In the genomic region with DNA sequence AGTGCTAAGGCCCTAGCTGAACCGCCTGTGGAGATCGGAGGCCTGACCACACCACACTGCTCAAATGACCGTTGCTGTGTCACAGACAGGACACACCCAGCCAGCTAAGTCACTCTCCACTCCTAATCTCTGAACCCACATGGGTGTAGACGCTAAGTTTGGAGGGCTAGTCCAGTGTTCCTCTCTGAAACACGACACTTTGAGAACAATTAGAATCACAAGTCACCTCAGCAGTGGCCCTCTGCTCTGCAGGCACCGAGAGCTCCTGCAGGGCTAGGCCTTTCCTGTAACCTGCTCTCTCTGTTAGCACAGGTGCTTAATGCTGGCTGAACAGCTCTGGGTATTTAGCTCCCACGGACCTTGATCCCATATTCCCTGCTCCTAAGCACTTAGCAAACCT, we compare ENCODE assay signal across 10 mouse cellular contexts. TPM values are rescaled to one million over a fixed set of nuclear protein-coding genes. Genes with fewer than 3 reads are reported as not detected.
A peak's percentile ranks its signal among the peaks of the same experiment; 100 is the strongest.
DNase-seq lines count a peak whose midpoint lies in the region; ATAC-seq and TF ChIP-seq lines count a peak whose summit lies in the region.
"Had no signal": no experiment of that assay in that cellular context is flagged by ENCODE, and none has a peak within 500 bp of the region (broad histone marks: within the 10 kb centered on the region; RNA-seq: fewer than 3 reads in every experiment).

No protein-coding gene starts in this region.

- H3K9me3 ChIP-seq in forebrain, embryonic 10.5 days = no peaks in the 10 kb centered on the region
- H3K9me3 ChIP-seq in forebrain, embryonic 16.5 days (ENCODE audit: control insufficient read depth, low read length) = no peaks in the 10 kb centered on the region
- H3K9me3 ChIP-seq in liver, embryonic 11.5 days (ENCODE audit: control insufficient read depth, low read length) = no peaks in the 10 kb centered on the region

- no peak overlapping the region for H3K4me2 ChIP-seq in forebrain, embryonic 16.5 days (ENCODE audit: low read length)
- peak overlapping the region; percentile 62 for H3K4me2 ChIP-seq in liver, embryonic 11.5 days

- no peak for DNase-seq in forebrain, embryonic 10.5 days (ENCODE audit: extremely low spot score, low spot score)
- peak; percentile 35 for DNase-seq in 3134 (ENCODE audit: extremely low read depth, insufficient read length, low spot score)
- peak in 1 of 2 experiments; percentile 20 for DNase-seq in heart, adult 2 months
- DNase-seq in liver, embryonic 11.5 days (ENCODE audit: low spot score) = peak; percentile 44
- no peak for DNase-seq in adrenal gland, adult (ENCODE audit: inconsistent age in 2 of 2, low spot score in 1 of 2)
- DNase-seq in retina, embryonic 14.5 days (ENCODE audit: low spot score) = no peak
- no peak for DNase-seq in layer of hippocampus, adult 9-11 months
- DNase-seq: lung, adult 2 months had no signal

- H3K4me1 ChIP-seq in forebrain, embryonic 10.5 days = peaks cover 22% of the 10 kb centered on the region
- H3K4me1 ChIP-seq in forebrain, embryonic 16.5 days (replicated peaks; ENCODE audit: control insufficient read depth, insufficient read depth, low read length) = peaks cover 5% of the 10 kb centered on the region
- peaks cover 3% of the 10 kb centered on the region for H3K4me1 ChIP-seq in heart, adult 2 months (ENCODE audit: control insufficient read depth, insufficient read depth, low read length)
- H3K4me1 ChIP-seq in liver, embryonic 11.5 days (replicated peaks; ENCODE audit: control insufficient read depth, insufficient read depth, low read length) = peaks cover 29% of the 10 kb centered on the region

- no peak overlapping the region for H3K4me3 ChIP-seq in forebrain, embryonic 10.5 days
- no peak overlapping the region for H3K4me3 ChIP-seq in forebrain, embryonic 16.5 days (replicated peaks; ENCODE audit: low read length)
- H3K4me3 ChIP-seq in heart, adult 2 months = no peak overlapping the region
- no peak overlapping the region for H3K4me3 ChIP-seq in liver, embryonic 11.5 days (ENCODE audit: low read depth, low read length)

- ATAC-seq in forebrain, embryonic 16.5 days = no peak
- peak; percentile 91 for ATAC-seq in liver, embryonic 11.5 days (replicated peaks; ENCODE audit: low FRiP score)
- ATAC-seq: activated CD4-positive, CD25-positive, alpha-beta regulatory T cell, adult 4 months had no signal

- TF ChIP-seq EP300 in heart, adult 2 months (IDR thresholded peaks at IDR 0.05; ENCODE audit: insufficient read depth, low read depth, low read length) = no peak

- no peak overlapping the region for H3K9ac ChIP-seq in forebrain, embryonic 16.5 days (replicated peaks; ENCODE audit: low read depth, low read length)
- no peak overlapping the region for H3K9ac ChIP-seq in heart, adult 2 months (ENCODE audit: low read depth, low read length)
- H3K9ac ChIP-seq in liver, embryonic 11.5 days (ENCODE audit: low read depth, low read length) = peak overlapping the region; percentile 55

- H3K36me3 ChIP-seq in forebrain, embryonic 10.5 days (replicated peaks) = peaks cover 27% of the 10 kb centered on the region
- 0 out of 2 replicates have a peak, but pooled peaks cover 8% of the 10 kb centered on the region for H3K36me3 ChIP-seq in forebrain, embryonic 16.5 days (ENCODE audit: control insufficient read depth, insufficient read depth)
- H3K36me3 ChIP-seq in heart, adult 2 months (ENCODE audit: control insufficient read depth, insufficient read depth, low read length) = no peaks in the 10 kb centered on the region
- no peaks in the 10 kb centered on the region for H3K36me3 ChIP-seq in liver, embryonic 11.5 days (ENCODE audit: control insufficient read depth, insufficient read depth, low read length)

- peak overlapping the region; percentile 60 for H3K27ac ChIP-seq in forebrain, embryonic 10.5 days
- H3K27ac ChIP-seq in forebrain, embryonic 16.5 days (ENCODE audit: low read length) = no peak overlapping the region
- peak overlapping the region; percentile 42 for H3K27ac ChIP-seq in heart, adult 2 months
- H3K27ac ChIP-seq in liver, embryonic 11.5 days (ENCODE audit: low read depth, low read length) = peak overlapping the region; percentile 91

- WGBS in forebrain, embryonic 10.5 days = 35% methylated on average over 7 of the region's 7 CpGs
- 30% methylated on average over 7 of the region's 7 CpGs for WGBS in forebrain, embryonic 16.5 days
- 48% methylated on average over 7 of the region's 7 CpGs for WGBS in heart, adult 2 months
- WGBS in liver, embryonic 11.5 days = 26% methylated on average over 7 of the region's 7 CpGs

- H3K79me2 ChIP-seq in heart, adult 2 months (replicated peaks; ENCODE audit: control insufficient read depth, insufficient read depth, low read length) = no peaks in the 10 kb centered on the region

- TF ChIP-seq POLR2A in heart, adult 2 months (IDR thresholded peaks at IDR 0.05; ENCODE audit: insufficient read depth, low read depth, low read length) = no peak

- intact Hi-C loops in heart, adult 2 months (cut with DNase I) = no loop called here

- TF ChIP-seq CTCF in heart, adult 2 months (IDR thresholded peaks at IDR 0.05) = no peak

- no peaks in the 10 kb centered on the region for H3K27me3 ChIP-seq in forebrain, embryonic 10.5 days (ENCODE audit: poor library complexity, severe bottlenecking)
- no peaks in the 10 kb centered on the region for H3K27me3 ChIP-seq in forebrain, embryonic 16.5 days (replicated peaks; ENCODE audit: control insufficient read depth, insufficient read depth, low read length)
- H3K27me3 ChIP-seq in heart, adult 2 months (ENCODE audit: control insufficient read depth, insufficient read depth, low read length) = no peaks in the 10 kb centered on the region
- H3K27me3 ChIP-seq in liver, embryonic 11.5 days (replicated peaks; ENCODE audit: control insufficient read depth, insufficient read depth, low read length) = no peaks in the 10 kb centered on the region

RNA-seq across cellular contexts. Expression of a gene that starts 5.9 kb away (rescaled TPM):
- polyA plus RNA-seq in forebrain, embryonic 10.5 days (2016; fragmentation: Nextera tagmentation; extraction: Ambion mirVana) = 24.4 TPM in 2 replicates
- polyA plus RNA-seq in forebrain, embryonic 16.5 days (2015; fragmentation: Nextera tagmentation; extraction: Ambion mirVana) = 44.5 and 46.3 TPM in 2 replicates
- 1 to 10 TPM; 9.6 to 9.8 TPM for total RNA-seq in heart, adult 2 months (2021)
- 12.2 and 13.1 TPM in 2 replicates for polyA plus RNA-seq in heart, adult 2 months (2012; rRNA removed)
- polyA plus RNA-seq in liver, embryonic 11.5 days (2014; fragmentation: Nextera tagmentation; extraction: Ambion mirVana) = 26.3 and 26.7 TPM in 2 replicates

Comparison
In these comparisons a context has a peak if more than half of its experiments do, and no peak if none do; other contexts are left out.
1. DNase-seq: peak in 3134 (single experiment) and liver, embryonic 11.5 days (single experiment); none in forebrain, embryonic 10.5 days (single experiment), adrenal gland, adult (0 of 2), retina, embryonic 14.5 days (single experiment) and layer of hippocampus, adult 9-11 months (single experiment).